Mouse (Mus musculus): ENCODE measurements at regions not wholly inside any gene's neighbourhood (a gene's known extent, or its start where the extent isn't known, plus 50 kb on each side); places are given as distances from the start of the nearest gene placed in this dataset.

GRCm38 (mm10) chr6:118322061-118322460 is 97.2 kb downstream of the Bms1 start:
- Histone ChIP-seq H3K9me3 (ENCODE audit: control insufficient read depth, low read length) (no peaks in the 10 kb centered on the region), H3K27me3 (ENCODE audit: control insufficient read depth, insufficient read depth, low read length) (no peaks in the 10 kb centered on the region), H3K4me3 (ENCODE audit: low read depth, low read length) (no peak overlapping the region), H3K4me1 (replicated peaks; ENCODE audit: control insufficient read depth, insufficient read depth) (no peaks in the 10 kb centered on the region), H3K9ac (ENCODE audit: low read length) (no peak overlapping the region), H3K36me3 (ENCODE audit: control insufficient read depth, insufficient read depth, low read length) (no peaks in the 10 kb centered on the region), H3K4me2 (replicated peaks; ENCODE audit: low read depth) (no peak overlapping the region), H3K27ac (replicated peaks) (no peak overlapping the region)
- ATAC-seq (ENCODE audit: low FRiP score, low TSS enrichment) (no peak), DNase-seq (ENCODE audit: low spot score) (no peak)
- TF ChIP-seq EP300 (optimal IDR thresholded peaks at IDR 0.05) = no peak
- no peak for TF ChIP-seq CTCF (IDR thresholded peaks at IDR 0.05; ENCODE audit: low read depth)
- whole genome bisulfite sequencing = 88% methylated on average over 6 of the region's 6 CpGs

GRCm38 (mm10) chr6:118320021-118320525 is 99.2 kb downstream of the Bms1 start:
- H3K27ac ChIP-seq (replicated peaks) = no peak overlapping the region
- H3K4me2 ChIP-seq (replicated peaks; ENCODE audit: low read depth) = no peak overlapping the region
- no peak for DNase-seq (ENCODE audit: low spot score)
- H3K9ac ChIP-seq (ENCODE audit: low read length) = no peak overlapping the region
- H3K9me3 ChIP-seq (ENCODE audit: control insufficient read depth, low read length) = no peaks in the 10 kb centered on the region
- H3K36me3 ChIP-seq (ENCODE audit: control insufficient read depth, insufficient read depth, low read length) = no peaks in the 10 kb centered on the region
- ATAC-seq (ENCODE audit: low FRiP score, low TSS enrichment) = no peak
- no peak overlapping the region for H3K4me3 ChIP-seq (ENCODE audit: low read depth, low read length)
- TF ChIP-seq CTCF (IDR thresholded peaks at IDR 0.05; ENCODE audit: low read depth) = no peak
- no peak for TF ChIP-seq EP300 (optimal IDR thresholded peaks at IDR 0.05)
- WGBS = 78% methylated on average over 7 of the region's 7 CpGs
- no peaks in the 10 kb centered on the region for H3K4me1 ChIP-seq (replicated peaks; ENCODE audit: control insufficient read depth, insufficient read depth)
- no peaks in the 10 kb centered on the region for H3K27me3 ChIP-seq (ENCODE audit: control insufficient read depth, insufficient read depth, low read length)

- no peak for DNase-seq (ENCODE audit: low spot score)
Measured at GRCm38 (mm10) chr6:118315881-118316280, 103.4 kb downstream of the Bms1 start.

GRCm38 (mm10) chr6:118314941-118315687 is 104.2 kb downstream of the Bms1 start:
- H3K4me2 ChIP-seq (replicated peaks; ENCODE audit: low read depth) = no peak overlapping the region
- H3K27me3 ChIP-seq (ENCODE audit: control insufficient read depth, insufficient read depth, low read length) = no peaks in the 10 kb centered on the region
- no peak overlapping the region for H3K4me3 ChIP-seq (ENCODE audit: low read depth, low read length)
- no peaks in the 10 kb centered on the region for H3K36me3 ChIP-seq (ENCODE audit: control insufficient read depth, insufficient read depth, low read length)
- no peaks in the 10 kb centered on the region for H3K9me3 ChIP-seq (ENCODE audit: control insufficient read depth, low read length)
- no peak overlapping the region for H3K27ac ChIP-seq (replicated peaks)
- no peak overlapping the region for H3K9ac ChIP-seq (ENCODE audit: low read length)
- WGBS = 46% methylated on average over 13 of the region's 13 CpGs
- no peak for DNase-seq (ENCODE audit: low spot score)
- TF ChIP-seq CTCF (IDR thresholded peaks at IDR 0.05; ENCODE audit: low read depth) (no peak), EP300 (optimal IDR thresholded peaks at IDR 0.05) (no peak)
- peak; percentile 54; the same call in 1 of the 2 replicates for ATAC-seq (ENCODE audit: low FRiP score, low TSS enrichment)
- no peaks in the 10 kb centered on the region for H3K4me1 ChIP-seq (replicated peaks; ENCODE audit: control insufficient read depth, insufficient read depth)

More at GRCm38 (mm10) chr6:118315881-118316280, 103.4 kb downstream of the Bms1 start:
- H3K4me1 ChIP-seq (replicated peaks; ENCODE audit: control insufficient read depth, insufficient read depth) = no peaks in the 10 kb centered on the region
- no peak overlapping the region for H3K4me2 ChIP-seq (replicated peaks; ENCODE audit: low read depth)
- H3K27me3 ChIP-seq (ENCODE audit: control insufficient read depth, insufficient read depth, low read length) = no peaks in the 10 kb centered on the region
- no peaks in the 10 kb centered on the region for H3K9me3 ChIP-seq (ENCODE audit: control insufficient read depth, low read length)
- H3K27ac ChIP-seq (replicated peaks) = no peak overlapping the region
- H3K36me3 ChIP-seq (ENCODE audit: control insufficient read depth, insufficient read depth, low read length) = no peaks in the 10 kb centered on the region
- H3K4me3 ChIP-seq (ENCODE audit: low read depth, low read length) = no peak overlapping the region
- TF ChIP-seq EP300 (optimal IDR thresholded peaks at IDR 0.05) (no peak), CTCF (IDR thresholded peaks at IDR 0.05; ENCODE audit: low read depth) (no peak)
- 87% methylated on average over 6 of the region's 6 CpGs for WGBS
- no peak for ATAC-seq (ENCODE audit: low FRiP score, low TSS enrichment)
- H3K9ac ChIP-seq (ENCODE audit: low read length) = no peak overlapping the region

GRCm38 (mm10) chr6:118311081-118311480 is 108.2 kb downstream of the Bms1 start:
- DNase-seq (ENCODE audit: low spot score) = no peak
- no peaks in the 10 kb centered on the region for H3K9me3 ChIP-seq (ENCODE audit: control insufficient read depth, low read length)
- no peaks in the 10 kb centered on the region for H3K36me3 ChIP-seq (ENCODE audit: control insufficient read depth, insufficient read depth, low read length)
- TF ChIP-seq CTCF (IDR thresholded peaks at IDR 0.05; ENCODE audit: low read depth) (no peak), EP300 (optimal IDR thresholded peaks at IDR 0.05) (no peak)
- no peaks in the 10 kb centered on the region for H3K27me3 ChIP-seq (ENCODE audit: control insufficient read depth, insufficient read depth, low read length)
- H3K9ac ChIP-seq (ENCODE audit: low read length) = no peak overlapping the region
- H3K4me3 ChIP-seq (ENCODE audit: low read depth, low read length) = no peak overlapping the region
- no peaks in the 10 kb centered on the region for H3K4me1 ChIP-seq (replicated peaks; ENCODE audit: control insufficient read depth, insufficient read depth)
- ATAC-seq (ENCODE audit: low FRiP score, low TSS enrichment) = no peak
- 80% methylated on average over 9 of the region's 9 CpGs for WGBS
- H3K27ac ChIP-seq (replicated peaks) = no peak overlapping the region
- H3K4me2 ChIP-seq (replicated peaks; ENCODE audit: low read depth) = no peak overlapping the region

GRCm38 (mm10) chr6:118309923-118310322 is 109.4 kb downstream of the Bms1 start:
- no peak overlapping the region for H3K9ac ChIP-seq (ENCODE audit: low read length)
- no peak overlapping the region for H3K4me2 ChIP-seq (replicated peaks; ENCODE audit: low read depth)
- no peaks in the 10 kb centered on the region for H3K27me3 ChIP-seq (ENCODE audit: control insufficient read depth, insufficient read depth, low read length)
- no peak for ATAC-seq (ENCODE audit: low FRiP score, low TSS enrichment)
- no peak overlapping the region for H3K27ac ChIP-seq (replicated peaks)
- H3K9me3 ChIP-seq (ENCODE audit: control insufficient read depth, low read length) = no peaks in the 10 kb centered on the region
- WGBS = 72% methylated on average over 2 of the region's 2 CpGs
- no peak for TF ChIP-seq CTCF (IDR thresholded peaks at IDR 0.05; ENCODE audit: low read depth)
- TF ChIP-seq EP300 (optimal IDR thresholded peaks at IDR 0.05) = no peak
- H3K4me1 ChIP-seq (replicated peaks; ENCODE audit: control insufficient read depth, insufficient read depth) = no peaks in the 10 kb centered on the region
- no peak overlapping the region for H3K4me3 ChIP-seq (ENCODE audit: low read depth, low read length)
- no peaks in the 10 kb centered on the region for H3K36me3 ChIP-seq (ENCODE audit: control insufficient read depth, insufficient read depth, low read length)
- DNase-seq (ENCODE audit: low spot score) = no peak

Measured in stomach, postnatal 0 days (tissue).